Mouse (Mus musculus): ENCODE results near the gene Kcnt2. TPM values are rescaled to one million over a fixed set of nuclear protein-coding genes. Genes with fewer than 3 reads are reported as not detected.

Kcnt2 gene
- polyA plus RNA-seq, 1 experiment, result 0.16 TPM

DNA sequence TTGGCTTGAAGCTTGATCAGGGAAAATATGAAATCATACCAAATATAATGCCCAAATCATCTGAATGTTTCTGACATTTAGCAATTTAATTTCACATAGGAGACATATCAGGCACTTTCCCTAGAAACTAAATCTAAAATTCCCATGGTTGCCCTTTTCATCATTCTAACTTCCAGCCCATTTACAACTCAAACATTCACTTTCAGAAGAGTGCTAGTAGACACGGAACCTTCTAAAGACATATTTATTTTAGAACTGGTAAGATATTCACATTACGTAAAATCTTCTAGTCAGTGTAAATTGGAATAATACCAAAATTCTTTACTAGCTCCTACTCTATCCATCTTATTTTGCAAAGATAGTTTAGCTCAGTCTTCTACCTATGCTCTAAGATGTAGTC is 64.8 kb downstream of the Kcnt2 start:
- H3K27ac ChIP-seq (replicated peaks; ENCODE audit: low read depth, low read length), result no peak overlapping the region
- H3K4me1 ChIP-seq (ENCODE audit: control insufficient read depth, insufficient read depth, insufficient read length, low read length), result no peaks in the 10 kb centered on the region
- H3K4me3 ChIP-seq (ENCODE audit: insufficient read depth, low read depth, low read length), result no peak overlapping the region

DNA sequence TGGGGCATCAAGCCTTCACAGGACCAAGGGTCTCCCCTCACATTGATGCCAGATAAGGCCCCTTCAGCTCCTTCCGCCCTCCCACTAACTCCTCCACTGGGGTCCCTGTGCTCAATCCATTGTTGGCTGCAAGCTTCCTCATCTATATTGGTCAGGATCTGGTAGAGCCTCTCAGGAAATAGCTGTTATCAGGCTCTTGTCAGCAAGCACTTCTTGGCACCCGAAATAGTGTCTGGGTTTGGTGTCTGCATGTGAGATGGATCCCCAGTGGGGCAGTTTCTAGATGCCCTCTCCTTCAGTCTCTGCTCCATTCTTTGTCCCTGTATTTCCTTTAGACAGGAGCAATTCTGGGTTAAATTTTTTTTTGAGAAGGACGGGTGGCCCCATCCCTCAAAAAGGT is 79.1 kb downstream of the Kcnt2 start:
- Histone ChIP-seq H3K4me1 (ENCODE audit: control insufficient read depth, insufficient read depth, insufficient read length, low read length) (no peaks in the 10 kb centered on the region), H3K4me3 (ENCODE audit: insufficient read depth, low read depth, low read length) (no peak overlapping the region)

DNA sequence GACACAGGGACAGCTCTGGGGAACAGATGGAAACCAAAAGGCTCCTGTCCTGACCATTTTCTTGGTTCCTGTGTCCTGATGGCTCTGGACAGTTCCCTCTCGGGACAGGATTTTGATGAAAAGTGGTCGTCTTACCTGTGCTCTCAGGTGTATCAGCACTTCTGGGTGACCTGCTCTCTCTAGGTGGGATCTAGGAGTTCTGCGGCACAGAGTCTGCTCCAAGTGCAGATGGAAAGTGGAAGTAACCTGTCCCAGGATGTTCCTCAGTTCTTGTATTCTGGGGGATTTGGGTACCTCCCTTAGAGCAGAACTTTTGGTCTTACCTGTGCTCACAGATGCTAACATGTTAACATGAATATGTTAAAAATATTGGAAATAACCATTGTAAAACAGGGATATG is 80.8 kb downstream of the Kcnt2 start:
- no peaks in the 10 kb centered on the region for H3K4me1 ChIP-seq (ENCODE audit: control insufficient read depth, insufficient read depth, insufficient read length, low read length)
- no peak overlapping the region for H3K4me3 ChIP-seq (ENCODE audit: insufficient read depth, low read depth, low read length)
- no peak overlapping the region for H3K27ac ChIP-seq (replicated peaks; ENCODE audit: low read depth, low read length)

More for the DNA sequence above, 79.1 kb downstream of the Kcnt2 start:
- no peak overlapping the region for H3K27ac ChIP-seq (replicated peaks; ENCODE audit: low read depth, low read length)

DNA sequence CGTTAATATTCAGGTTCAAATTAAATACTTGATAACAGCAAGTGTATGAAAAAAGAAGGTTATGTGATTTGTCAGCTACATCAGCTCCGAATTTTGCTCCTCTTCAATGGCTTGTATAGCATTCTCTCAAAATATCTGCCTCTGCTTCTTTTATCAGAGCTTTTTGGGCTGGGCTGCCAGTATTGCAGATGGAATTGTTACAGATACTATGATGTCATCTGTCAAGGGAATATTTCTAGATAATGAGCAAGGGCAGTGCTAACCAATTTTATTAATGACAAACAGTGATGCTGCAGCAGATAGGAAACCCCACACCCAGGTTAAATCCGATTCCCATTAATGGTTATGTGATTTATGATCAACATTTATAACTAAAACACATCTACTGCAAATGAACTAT is 87.7 kb downstream of the Kcnt2 start:
- Histone ChIP-seq H3K27ac (replicated peaks; ENCODE audit: low read depth, low read length) (no peak overlapping the region), H3K4me3 (ENCODE audit: insufficient read depth, low read depth, low read length) (no peak overlapping the region), H3K4me1 (ENCODE audit: control insufficient read depth, insufficient read depth, insufficient read length, low read length) (no peaks in the 10 kb centered on the region)

DNA sequence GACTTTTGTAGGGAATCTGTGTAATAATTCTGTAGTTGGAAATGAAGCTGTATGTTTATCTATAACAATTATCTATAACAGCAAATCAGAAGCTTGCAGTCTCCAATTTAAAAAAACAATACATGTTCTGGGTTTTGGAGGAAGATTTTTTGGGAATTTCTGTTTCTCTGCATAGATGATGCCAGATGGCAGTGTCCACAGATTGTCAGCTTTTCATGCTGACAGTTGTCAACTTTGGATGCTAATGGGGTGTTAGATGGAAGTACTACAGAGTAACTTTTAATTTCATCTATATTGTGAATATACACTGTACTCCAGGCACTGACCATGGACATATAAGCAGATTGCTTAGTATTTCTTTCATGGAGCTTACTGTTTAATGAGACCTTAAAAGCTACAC is 92.5 kb downstream of the Kcnt2 start:
- no peak overlapping the region for H3K4me3 ChIP-seq (ENCODE audit: insufficient read depth, low read depth, low read length)
- no peak overlapping the region for H3K27ac ChIP-seq (replicated peaks; ENCODE audit: low read depth, low read length)

DNA sequence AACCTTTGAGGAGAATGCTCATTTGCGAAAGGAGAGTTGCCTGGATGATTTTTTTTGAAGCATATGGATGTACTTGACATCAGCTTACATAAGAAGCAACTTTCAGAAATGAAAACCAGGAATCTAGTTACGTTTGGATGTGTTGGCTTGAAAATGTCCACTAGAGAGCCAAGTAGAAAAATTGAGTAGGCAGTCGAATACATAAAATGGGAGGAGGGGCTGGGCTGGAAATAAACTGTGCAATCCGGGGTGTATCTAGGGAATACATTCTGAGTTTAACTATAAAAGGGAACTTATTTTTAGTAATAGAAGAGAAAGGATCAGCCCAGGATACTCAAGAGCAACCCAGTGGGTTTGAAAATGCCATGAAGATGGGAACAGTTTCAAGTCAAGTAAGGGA is 93.4 kb downstream of the Kcnt2 start:
- Histone ChIP-seq H3K27ac (replicated peaks; ENCODE audit: low read depth, low read length) (no peak overlapping the region), H3K4me1 (ENCODE audit: control insufficient read depth, insufficient read depth, insufficient read length, low read length) (no peaks in the 10 kb centered on the region)

More for the DNA sequence above, 92.5 kb downstream of the Kcnt2 start:
- no peaks in the 10 kb centered on the region for H3K4me1 ChIP-seq (ENCODE audit: control insufficient read depth, insufficient read depth, insufficient read length, low read length)

DNA sequence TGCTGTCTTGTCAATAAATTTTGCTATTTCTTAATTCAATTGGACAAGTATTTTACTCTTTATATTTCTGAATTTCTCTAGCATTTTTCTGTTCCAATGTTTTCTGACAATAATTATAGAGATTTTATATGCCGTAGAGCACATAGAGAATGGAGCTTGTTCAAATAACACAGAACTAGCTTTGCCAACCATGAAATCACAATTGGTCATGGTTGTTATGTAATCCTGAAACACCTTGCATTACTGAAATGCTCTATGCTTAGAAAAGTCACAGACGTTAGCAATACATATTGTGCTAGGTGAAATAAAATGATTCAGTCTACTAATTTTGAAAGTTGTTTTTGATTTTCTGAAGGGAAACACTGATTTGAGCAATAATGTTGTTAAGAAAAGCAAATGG is 118.8 kb downstream of the Kcnt2 start:
- Histone ChIP-seq H3K4me1 (ENCODE audit: control insufficient read depth, insufficient read depth, insufficient read length, low read length) (no peaks in the 10 kb centered on the region), H3K27ac (replicated peaks; ENCODE audit: low read depth, low read length) (no peak overlapping the region), H3K4me3 (ENCODE audit: insufficient read depth, low read depth, low read length) (no peak overlapping the region)

More for the DNA sequence above, 93.4 kb downstream of the Kcnt2 start:
- no peak overlapping the region for H3K4me3 ChIP-seq (ENCODE audit: insufficient read depth, low read depth, low read length)

DNA sequence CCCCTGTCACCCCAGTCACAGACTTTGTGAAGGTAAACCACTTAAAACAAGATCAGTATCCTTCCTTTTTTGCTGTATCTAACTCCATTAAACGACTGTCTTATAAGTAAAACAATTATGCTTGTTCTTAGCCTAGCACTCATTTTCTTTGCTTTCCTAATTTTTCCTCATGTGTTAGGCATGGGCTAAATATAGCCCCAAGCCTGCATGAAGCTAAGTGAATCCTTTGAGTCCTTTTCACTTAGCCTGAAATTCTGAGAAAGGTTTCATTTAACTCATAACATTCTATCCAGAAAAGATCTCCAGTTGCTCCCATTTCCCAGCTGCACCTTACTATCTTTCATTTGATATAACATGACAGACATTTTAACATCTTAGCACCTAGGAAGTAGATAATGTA is 127.6 kb downstream of the Kcnt2 start:
- no peak overlapping the region for H3K27ac ChIP-seq (replicated peaks; ENCODE audit: low read depth, low read length)
- H3K4me1 ChIP-seq (ENCODE audit: control insufficient read depth, insufficient read depth, insufficient read length, low read length), result no peaks in the 10 kb centered on the region
- H3K4me3 ChIP-seq (ENCODE audit: insufficient read depth, low read depth, low read length), result no peak overlapping the region

DNA sequence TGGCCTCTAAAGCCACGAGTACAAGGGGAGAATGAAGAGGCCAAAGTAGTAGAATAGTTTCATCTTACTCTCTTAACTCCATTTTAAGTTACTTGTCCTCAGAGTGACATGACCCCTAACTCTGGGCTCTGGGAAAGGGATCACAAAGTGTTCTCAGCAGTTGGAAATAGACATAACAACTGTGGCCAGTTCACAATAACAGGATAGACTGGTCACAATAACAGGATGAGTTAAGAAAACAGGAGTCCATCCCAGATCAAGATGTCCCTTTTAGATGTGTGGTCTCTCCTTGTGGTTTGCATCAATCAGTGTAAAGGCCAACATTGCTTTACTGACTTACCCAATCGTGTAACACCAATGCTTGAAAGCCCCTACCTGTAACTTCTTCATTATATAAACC is 132.8 kb downstream of the Kcnt2 start:
- Histone ChIP-seq H3K4me1 (ENCODE audit: control insufficient read depth, insufficient read depth, insufficient read length, low read length) (no peaks in the 10 kb centered on the region), H3K4me3 (ENCODE audit: insufficient read depth, low read depth, low read length) (no peak overlapping the region)

DNA sequence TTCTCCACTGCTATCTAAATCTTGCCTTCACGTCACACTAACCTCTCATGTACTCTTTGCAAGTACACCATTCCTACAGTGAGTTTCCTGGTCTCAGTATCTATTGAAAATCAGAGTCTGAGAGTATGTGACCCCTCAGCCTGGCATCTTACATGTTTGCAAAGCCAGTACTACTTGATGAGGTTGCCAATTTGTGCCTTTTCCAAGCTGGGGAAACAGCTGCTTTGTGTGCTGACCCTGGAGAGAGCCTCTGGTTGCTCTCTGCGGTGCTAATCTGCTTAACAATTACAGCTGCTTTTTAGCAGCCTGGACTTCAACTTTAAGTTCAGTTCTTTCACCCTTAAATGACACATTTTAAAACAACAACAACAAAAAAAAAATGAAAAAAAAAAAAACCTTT is 133.6 kb downstream of the Kcnt2 start:
- Histone ChIP-seq H3K27ac (replicated peaks; ENCODE audit: low read depth, low read length) (no peak overlapping the region), H3K4me3 (ENCODE audit: insufficient read depth, low read depth, low read length) (no peak overlapping the region), H3K4me1 (ENCODE audit: control insufficient read depth, insufficient read depth, insufficient read length, low read length) (no peaks in the 10 kb centered on the region)

More for the DNA sequence above, 132.8 kb downstream of the Kcnt2 start:
- no peak overlapping the region for H3K27ac ChIP-seq (replicated peaks; ENCODE audit: low read depth, low read length)

DNA sequence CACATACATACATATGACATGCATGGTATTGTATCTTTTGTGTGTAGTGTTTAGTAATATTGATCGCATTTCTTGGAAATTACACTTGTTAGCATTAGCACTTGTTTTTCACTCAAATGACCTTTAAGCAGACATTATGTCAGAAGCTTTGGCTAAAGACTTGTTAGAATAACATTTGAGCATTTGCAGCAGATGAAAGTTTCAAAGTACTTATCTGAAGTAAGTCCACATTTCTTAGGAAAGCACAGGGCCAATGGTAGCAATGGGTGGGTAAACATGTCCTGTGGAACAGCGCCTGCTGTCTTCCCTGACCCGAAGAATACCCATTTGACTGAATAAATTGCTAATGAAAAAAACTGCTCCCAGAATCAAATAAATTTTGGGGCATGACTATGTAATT is 135.1 kb downstream of the Kcnt2 start:
- Histone ChIP-seq H3K4me3 (ENCODE audit: insufficient read depth, low read depth, low read length) (no peak overlapping the region), H3K27ac (replicated peaks; ENCODE audit: low read depth, low read length) (no peak overlapping the region)

DNA sequence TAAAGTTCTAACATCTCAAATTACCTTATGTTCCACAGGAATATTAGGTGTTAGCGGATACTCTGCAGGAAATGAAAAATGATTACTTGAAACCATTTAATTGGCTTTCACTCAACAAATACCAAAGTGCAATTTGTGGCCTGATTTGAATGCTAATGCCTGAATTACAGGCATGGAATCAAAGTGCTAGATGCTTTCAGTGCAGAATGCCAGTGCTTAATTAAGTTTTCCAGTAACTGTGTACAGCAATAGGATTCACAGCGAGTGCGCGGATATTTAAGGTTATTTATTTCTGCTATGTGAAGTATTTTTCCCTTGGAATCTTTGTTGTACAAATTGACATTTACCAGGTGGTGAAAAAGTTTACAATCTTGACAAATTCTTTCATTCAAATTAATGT is 144.3 kb downstream of the Kcnt2 start:
- Histone ChIP-seq H3K27ac (replicated peaks; ENCODE audit: low read depth, low read length) (no peak overlapping the region), H3K4me1 (ENCODE audit: control insufficient read depth, insufficient read depth, insufficient read length, low read length) (no peaks in the 10 kb centered on the region), H3K4me3 (ENCODE audit: insufficient read depth, low read depth, low read length) (no peak overlapping the region)

More for the DNA sequence above, 135.1 kb downstream of the Kcnt2 start:
- H3K4me1 ChIP-seq (ENCODE audit: control insufficient read depth, insufficient read depth, insufficient read length, low read length), result no peaks in the 10 kb centered on the region

DNA sequence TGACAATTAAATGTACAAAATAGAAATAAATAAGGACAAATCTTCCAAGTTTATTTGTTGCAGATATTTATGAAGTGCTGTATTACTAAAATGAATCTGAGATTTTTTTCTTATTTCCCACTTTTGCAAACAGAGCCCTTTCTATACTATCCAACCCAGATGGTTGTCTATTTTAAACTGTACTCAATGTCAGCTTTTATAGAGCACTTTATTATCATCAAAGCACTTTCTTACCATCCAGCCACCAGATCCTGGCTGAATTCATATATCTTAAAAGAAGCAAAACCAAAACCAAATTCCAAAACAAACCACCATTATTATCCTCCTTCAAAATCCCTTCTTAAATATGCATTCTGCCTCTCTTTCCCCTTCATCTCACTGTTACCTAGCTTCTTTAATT is 151.8 kb downstream of the Kcnt2 start:
- Histone ChIP-seq H3K4me1 (ENCODE audit: control insufficient read depth, insufficient read depth, insufficient read length, low read length) (no peaks in the 10 kb centered on the region), H3K4me3 (ENCODE audit: insufficient read depth, low read depth, low read length) (no peak overlapping the region), H3K27ac (replicated peaks; ENCODE audit: low read depth, low read length) (no peak overlapping the region)

DNA sequence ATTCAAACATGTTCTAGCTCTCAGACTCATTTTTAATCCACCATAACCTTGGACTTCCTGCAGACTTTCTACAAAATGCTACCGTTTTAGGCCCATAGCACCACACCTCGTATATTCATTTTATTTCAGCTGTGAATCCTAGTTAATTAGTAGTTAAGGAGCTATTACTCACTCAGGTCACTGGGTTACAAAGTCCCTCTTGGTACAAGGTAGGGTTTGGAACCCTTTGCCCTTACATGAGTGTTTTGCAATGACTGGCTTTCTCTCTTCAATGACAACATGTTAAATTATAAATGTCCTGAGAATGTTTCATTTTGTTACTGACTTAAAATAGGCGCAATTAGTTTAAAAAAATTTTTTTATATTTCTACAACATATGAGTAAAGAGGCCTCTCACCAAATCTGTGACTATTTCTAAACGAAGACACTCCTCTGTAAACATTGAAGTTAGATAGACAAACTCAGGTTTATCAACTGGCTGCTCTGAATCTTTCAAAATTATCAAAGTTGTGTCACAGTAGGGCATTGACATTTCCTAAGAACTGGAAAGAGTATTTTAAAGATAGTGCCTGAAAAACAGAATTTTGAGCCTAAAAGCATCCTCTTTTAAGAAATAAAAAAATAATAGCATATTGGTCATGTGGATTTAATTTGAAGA is 160.8 kb downstream of the Kcnt2 start:
- no peaks in the 10 kb centered on the region for H3K4me1 ChIP-seq (ENCODE audit: control insufficient read depth, insufficient read depth, insufficient read length, low read length)
- no peak overlapping the region for H3K4me3 ChIP-seq (ENCODE audit: insufficient read depth, low read depth, low read length)
- no peak overlapping the region for H3K27ac ChIP-seq (replicated peaks; ENCODE audit: low read depth, low read length)

DNA sequence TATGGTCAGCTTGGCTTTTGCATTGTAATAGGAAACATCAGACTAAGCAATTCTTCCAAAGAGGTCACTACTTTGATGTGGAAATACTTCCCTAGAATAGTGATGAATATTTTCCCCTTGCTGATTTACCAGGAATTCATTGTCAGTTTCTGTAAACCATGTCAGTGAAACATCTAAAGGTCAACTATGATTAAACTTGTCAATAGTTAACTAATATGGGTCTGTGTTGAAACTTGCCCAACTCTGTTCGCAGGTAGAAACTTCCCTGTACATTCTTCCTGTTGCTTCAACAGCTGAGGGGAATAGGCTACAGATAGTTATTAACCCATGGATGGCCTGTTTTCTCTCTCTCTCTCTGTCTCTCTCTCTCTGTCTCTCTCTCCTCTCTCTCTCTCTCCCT is 169.8 kb downstream of the Kcnt2 start:
- Histone ChIP-seq H3K4me1 (ENCODE audit: control insufficient read depth, insufficient read depth, insufficient read length, low read length) (no peaks in the 10 kb centered on the region), H3K4me3 (ENCODE audit: insufficient read depth, low read depth, low read length) (no peak overlapping the region), H3K27ac (replicated peaks; ENCODE audit: low read depth, low read length) (no peak overlapping the region)

DNA sequence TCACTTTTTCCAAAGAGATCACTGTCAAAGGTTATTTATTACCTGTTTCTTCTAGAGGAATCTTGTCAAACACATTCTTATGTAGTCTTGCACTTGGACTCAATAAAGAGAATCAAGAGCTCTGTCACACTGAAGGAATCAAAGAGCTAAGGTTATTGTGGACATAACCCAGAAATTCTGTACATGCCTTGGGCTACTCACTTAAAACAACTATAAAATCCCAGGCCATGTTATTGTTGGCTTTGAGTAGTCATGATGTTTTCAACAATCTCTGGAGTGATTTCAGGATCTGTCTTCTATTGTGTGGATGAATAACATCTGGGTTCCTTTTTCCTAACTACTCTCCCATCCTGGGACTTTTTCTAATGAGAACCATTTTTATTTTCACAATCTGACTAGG is 177.0 kb downstream of the Kcnt2 start:
- no peak overlapping the region for H3K4me3 ChIP-seq (ENCODE audit: insufficient read depth, low read depth, low read length)
- H3K4me1 ChIP-seq (ENCODE audit: control insufficient read depth, insufficient read depth, insufficient read length, low read length), result no peaks in the 10 kb centered on the region
- H3K27ac ChIP-seq (replicated peaks; ENCODE audit: low read depth, low read length), result no peak overlapping the region
